Mouse (Mus musculus): ENCODE results near the gene Mllt10.

DNA sequence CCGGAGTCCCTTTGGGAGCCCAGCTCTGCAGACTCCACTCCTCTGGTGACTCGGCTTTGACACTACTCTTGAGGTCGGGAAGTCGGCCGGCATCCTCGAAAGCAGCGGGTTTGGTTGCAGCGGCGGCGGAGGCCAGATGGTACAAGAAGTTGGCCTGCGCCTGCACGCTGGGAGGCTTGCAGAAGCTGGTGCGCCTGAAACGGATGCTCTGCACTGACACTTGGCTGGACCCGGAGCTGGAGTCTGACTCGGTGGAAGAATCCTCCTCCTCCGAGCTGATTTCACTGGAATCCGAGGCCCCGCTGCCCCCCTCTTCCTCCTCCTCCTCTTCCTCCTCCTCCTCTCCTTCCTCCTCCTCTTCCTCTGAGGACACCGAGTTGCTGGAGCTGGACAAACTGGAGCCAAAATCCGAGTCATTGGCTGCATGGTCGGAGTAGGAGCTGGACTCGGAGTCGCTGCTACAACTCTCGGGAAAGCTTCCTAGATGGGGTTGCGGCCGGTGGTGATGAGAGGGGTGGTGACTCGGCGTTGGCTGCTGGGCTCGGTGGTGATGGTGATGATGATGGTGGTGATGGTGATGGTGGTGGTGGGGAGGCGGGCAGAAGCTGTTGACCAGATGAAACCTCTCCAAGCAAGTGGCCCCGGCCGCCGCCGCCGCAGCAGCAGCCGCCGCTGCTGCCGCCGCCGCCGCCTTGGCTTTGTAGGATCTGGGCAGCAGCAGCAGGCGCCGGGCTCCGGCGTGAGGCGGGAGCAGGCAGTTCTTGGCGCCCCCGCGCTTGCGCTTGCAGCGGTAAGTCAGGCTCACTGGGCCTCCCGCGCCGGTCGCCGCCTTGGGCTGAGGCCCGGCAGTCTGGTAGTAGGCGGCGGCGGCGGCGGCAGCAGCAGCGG lies 8.0 kb upstream of the Mllt10 start:
- TF ChIP-seq CTCF (IDR thresholded peaks at IDR 0.05; ENCODE audit: low read depth) = no peak
- TF ChIP-seq EP300 (IDR thresholded peaks at IDR 0.05; ENCODE audit: low read depth) = no peak

Data from liver, embryonic 14.5 days (tissue).